In the genomic region with DNA sequence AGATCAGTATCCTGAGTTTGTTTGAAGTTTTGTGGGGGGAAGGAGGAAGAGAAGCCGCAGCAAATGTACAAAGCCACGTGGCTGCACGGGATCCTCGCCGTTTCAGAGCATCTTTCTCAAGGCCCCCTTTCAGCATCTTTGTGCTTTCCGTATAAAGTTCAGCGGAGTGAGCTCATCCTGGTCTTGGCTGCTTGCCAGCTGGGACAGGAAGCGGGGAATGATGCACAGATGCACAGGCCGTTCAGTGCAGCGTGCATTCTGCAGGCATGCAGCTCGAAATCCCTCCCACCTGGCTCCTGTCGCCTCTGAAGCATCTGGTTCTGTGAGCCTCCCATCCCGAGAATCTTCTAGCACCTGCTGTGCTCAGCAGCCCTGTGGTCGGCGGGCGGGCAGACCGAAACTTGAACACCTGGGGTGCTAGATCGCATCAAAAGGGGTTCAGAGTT, we compare ENCODE assay signal across 8 mouse cellular contexts.
A peak's percentile ranks its signal among the peaks of the same experiment; 100 is the strongest.
DNase-seq lines count a peak whose midpoint lies in the region; ATAC-seq and TF ChIP-seq lines count a peak whose summit lies in the region.

No protein-coding gene starts in this region.

- TF ChIP-seq CTCF in heart, postnatal 0 days (IDR thresholded peaks at IDR 0.05; ENCODE audit: low read depth) = no peak

- no peaks in the 10 kb centered on the region for H3K9me3 ChIP-seq in forebrain, embryonic 13.5 days (replicated peaks)
- no peaks in the 10 kb centered on the region for H3K9me3 ChIP-seq in heart, postnatal 0 days (replicated peaks; ENCODE audit: control insufficient read depth, low read length)

- H3K27me3 ChIP-seq in forebrain, embryonic 13.5 days = no peaks in the 10 kb centered on the region
- H3K27me3 ChIP-seq in heart, postnatal 0 days (ENCODE audit: control insufficient read depth, insufficient read depth, low read length) = no peaks in the 10 kb centered on the region

- no peak overlapping the region for H3K9ac ChIP-seq in forebrain, embryonic 13.5 days
- H3K9ac ChIP-seq in heart, postnatal 0 days (replicated peaks; ENCODE audit: low read depth, low read length) = no peak overlapping the region

- H3K4me2 ChIP-seq in forebrain, embryonic 13.5 days = peak overlapping the region; percentile 29
- H3K4me2 ChIP-seq in heart, postnatal 0 days (ENCODE audit: low read depth, low read length) = no peak overlapping the region

- no peak overlapping the region for H3K4me3 ChIP-seq in forebrain, embryonic 13.5 days
- no peak overlapping the region for H3K4me3 ChIP-seq in heart, postnatal 0 days (ENCODE audit: low read depth, low read length)

- peak; percentile 41 to 61 for DNase-seq in adrenal gland, adult 18-20 months (ENCODE audit: low spot score in 2 of 2)
- peak; percentile 61 for DNase-seq in heart, postnatal 0 days (ENCODE audit: low spot score)
- DNase-seq in large intestine, adult 2 months (ENCODE audit: low read depth, low spot score) = peak; percentile 24
- DNase-seq in lung, postnatal 10 days = peak; percentile 78
- DNase-seq in right cerebral cortex, postnatal 25 days = peak; percentile 79
- DNase-seq in c-Kit-positive CD71-positive TER-119-positive erythroid progenitor cells, embryonic 14.5 days (ENCODE audit: low spot score) = no peak

- 2% methylated on average over 18 of the region's 18 CpGs for WGBS in forebrain, embryonic 13.5 days
- WGBS in heart, postnatal 0 days = 16% methylated on average over 18 of the region's 18 CpGs
- WGBS in large intestine, adult 2 months = 36% methylated on average over 18 of the region's 18 CpGs

- ATAC-seq in CD4-positive, CD25-positive, alpha-beta regulatory T cell, adult 4 months = peak; percentile 48
- peak; percentile 75 for ATAC-seq in forebrain, embryonic 13.5 days
- no peak for ATAC-seq in heart, postnatal 0 days (ENCODE audit: insufficient read depth, low read depth)

- H3K27ac ChIP-seq in forebrain, embryonic 13.5 days = peak overlapping the region; percentile 25; the same call in 1 of the 2 replicates
- H3K27ac ChIP-seq in heart, postnatal 0 days (ENCODE audit: low read depth) = no peak overlapping the region

- no peaks in the 10 kb centered on the region for H3K36me3 ChIP-seq in forebrain, embryonic 13.5 days (ENCODE audit: poor library complexity, severe bottlenecking)
- no peaks in the 10 kb centered on the region for H3K36me3 ChIP-seq in heart, postnatal 0 days (replicated peaks; ENCODE audit: control insufficient read depth, insufficient read depth, low read length)

- peaks cover 33% of the 10 kb centered on the region for H3K4me1 ChIP-seq in forebrain, embryonic 13.5 days
- peaks cover 26% of the 10 kb centered on the region for H3K4me1 ChIP-seq in heart, postnatal 0 days (ENCODE audit: control insufficient read depth, insufficient read depth)

- TF ChIP-seq EP300 in heart, postnatal 0 days (IDR thresholded peaks at IDR 0.05; ENCODE audit: low read depth) = no peak
